Mouse (Mus musculus): ENCODE measurements around the gene Gnb5. TPM values are rescaled to one million over a fixed set of nuclear protein-coding genes. Genes with fewer than 3 reads are reported as not detected.

The Gnb5 gene
- total RNA-seq, 2 experiments from 2014 or later, result 0.43 TPM; not detected in 1

GRCm38 (mm10) chr9:75303701-75304261, 2.3 kb upstream of the Gnb5 start:
- ATAC-seq (replicated peaks; ENCODE audit: low FRiP score, poor library complexity, severe bottlenecking), result no peak

GRCm38 (mm10) chr9:75304286-75304685, 1.8 kb upstream of the Gnb5 start:
- ATAC-seq (replicated peaks; ENCODE audit: low FRiP score, poor library complexity, severe bottlenecking), result no peak

GRCm38 (mm10) chr9:75307015-75307414, 927 bp downstream of the Gnb5 start:
- no peak for ATAC-seq (replicated peaks; ENCODE audit: low FRiP score, poor library complexity, severe bottlenecking)

GRCm38 (mm10) chr9:75308621-75309020, 2.5 kb downstream of the Gnb5 start:
- no peak for ATAC-seq (replicated peaks; ENCODE audit: low FRiP score, poor library complexity, severe bottlenecking)

GRCm38 (mm10) chr9:75312008-75312407, 5.9 kb downstream of the Gnb5 start:
- no peak; the same call in 1 of the 2 replicates for ATAC-seq (replicated peaks; ENCODE audit: low FRiP score, poor library complexity, severe bottlenecking)

GRCm38 (mm10) chr9:75313138-75313831, 7.2 kb downstream of the Gnb5 start:
- no peak for ATAC-seq (replicated peaks; ENCODE audit: low FRiP score, poor library complexity, severe bottlenecking)

- no peak for ATAC-seq (replicated peaks; ENCODE audit: low FRiP score, poor library complexity, severe bottlenecking)
These were observed 7.9 kb downstream of the Gnb5 start for GRCm38 (mm10) chr9:75313832-75314516.

GRCm38 (mm10) chr9:75314517-75315105, 8.5 kb downstream of the Gnb5 start:
- no peak for ATAC-seq (replicated peaks; ENCODE audit: low FRiP score, poor library complexity, severe bottlenecking)

GRCm38 (mm10) chr9:75315238-75315637, 9.2 kb downstream of the Gnb5 start:
- no peak for ATAC-seq (replicated peaks; ENCODE audit: low FRiP score, poor library complexity, severe bottlenecking)

GRCm38 (mm10) chr9:75316771-75317170, 10.7 kb downstream of the Gnb5 start:
- ATAC-seq (replicated peaks; ENCODE audit: low FRiP score, poor library complexity, severe bottlenecking), result no peak

- ATAC-seq (replicated peaks; ENCODE audit: low FRiP score, poor library complexity, severe bottlenecking), result no peak
These were observed 12.1 kb downstream of the Gnb5 start for GRCm38 (mm10) chr9:75318196-75318595.

- ATAC-seq (replicated peaks; ENCODE audit: low FRiP score, poor library complexity, severe bottlenecking), result no peak
These were observed 13.3 kb downstream of the Gnb5 start for GRCm38 (mm10) chr9:75319365-75319764.

- ATAC-seq (replicated peaks; ENCODE audit: low FRiP score, poor library complexity, severe bottlenecking), result no peak
These were observed 16.2 kb downstream of the Gnb5 start for GRCm38 (mm10) chr9:75322099-75322885.

- ATAC-seq (replicated peaks; ENCODE audit: low FRiP score, poor library complexity, severe bottlenecking), result no peak
These were observed 22.0 kb downstream of the Gnb5 start for GRCm38 (mm10) chr9:75328047-75328446.

GRCm38 (mm10) chr9:75330821-75331220, 24.7 kb downstream of the Gnb5 start:
- ATAC-seq (replicated peaks; ENCODE audit: low FRiP score, poor library complexity, severe bottlenecking), result no peak

- ATAC-seq (replicated peaks; ENCODE audit: low FRiP score, poor library complexity, severe bottlenecking), result no peak
These were observed 28.4 kb downstream of the Gnb5 start for GRCm38 (mm10) chr9:75334440-75334839.

GRCm38 (mm10) chr9:75338016-75338415, 31.9 kb downstream of the Gnb5 start:
- no peak for ATAC-seq (replicated peaks; ENCODE audit: low FRiP score, poor library complexity, severe bottlenecking)

GRCm38 (mm10) chr9:75342433-75342832, 36.3 kb downstream of the Gnb5 start:
- ATAC-seq (replicated peaks; ENCODE audit: low FRiP score, poor library complexity, severe bottlenecking), result no peak

GRCm38 (mm10) chr9:75347458-75347857, 41.4 kb downstream of the Gnb5 start, which contains the start of gene Bcl2l10:
Gene Bcl2l10 (plus strand): TSS chr9:75347758.
- ATAC-seq (replicated peaks; ENCODE audit: low FRiP score, poor library complexity, severe bottlenecking), result no peak

- no peak for ATAC-seq (replicated peaks; ENCODE audit: low FRiP score, poor library complexity, severe bottlenecking)
These were observed 42.0 kb downstream of the Gnb5 start for GRCm38 (mm10) chr9:75348066-75348465.

Measured in erythroblast, adult 5-6 weeks (primary cell).